Mouse (Mus musculus): Measurements from ENCODE around the gene Olfr441.
A peak's percentile ranks its signal among the peaks of the same experiment; 100 is the strongest.
"Not testable (repeated sequence)": the region's sequence is repeated elsewhere in the genome, so short reads cannot be mapped to it uniquely, and the experiment has no call there.

Gene Olfr441

GRCm38 (mm10) chr6:43106069-43106468 is at the start of gene Olfr441:
Olfr441 (plus strand) TSS chr6:43106369.
- DNase-seq (ENCODE audit: inconsistent ontology term) = not testable (repeated sequence)

DNA sequence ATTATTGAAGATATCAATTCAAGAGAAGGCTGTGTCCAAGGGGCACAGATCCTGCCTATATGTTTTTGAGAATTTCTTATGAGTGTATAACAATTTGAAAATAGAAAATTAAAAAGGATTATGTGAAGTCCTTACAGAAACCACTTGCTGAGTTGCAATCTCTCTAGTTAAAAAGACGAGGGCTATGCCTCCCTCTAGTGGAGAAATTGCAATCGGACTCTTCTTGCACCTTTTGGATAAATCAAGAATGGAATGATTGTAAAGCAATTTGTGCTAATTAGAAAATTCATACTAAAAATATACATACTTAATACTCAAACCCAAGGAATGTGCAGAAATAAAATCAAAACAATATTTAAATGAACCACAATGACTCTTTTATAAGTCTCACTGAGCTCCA is 27.4 kb upstream of the Olfr441 start:
- DNase-seq (ENCODE audit: inconsistent ontology term) = peak; percentile 25

- not testable (repeated sequence) for DNase-seq (ENCODE audit: inconsistent ontology term)
These were observed 24.8 kb upstream of the Olfr441 start for GRCm38 (mm10) chr6:43081405-43081804.

- not testable (repeated sequence) for DNase-seq (ENCODE audit: inconsistent ontology term)
These were observed 40.1 kb downstream of the Olfr441 start, which contains the start of gene Olfr237-ps1 for GRCm38 (mm10) chr6:43146267-43146666. Olfr237-ps1 (plus strand) TSS chr6:43146567.

DNA sequence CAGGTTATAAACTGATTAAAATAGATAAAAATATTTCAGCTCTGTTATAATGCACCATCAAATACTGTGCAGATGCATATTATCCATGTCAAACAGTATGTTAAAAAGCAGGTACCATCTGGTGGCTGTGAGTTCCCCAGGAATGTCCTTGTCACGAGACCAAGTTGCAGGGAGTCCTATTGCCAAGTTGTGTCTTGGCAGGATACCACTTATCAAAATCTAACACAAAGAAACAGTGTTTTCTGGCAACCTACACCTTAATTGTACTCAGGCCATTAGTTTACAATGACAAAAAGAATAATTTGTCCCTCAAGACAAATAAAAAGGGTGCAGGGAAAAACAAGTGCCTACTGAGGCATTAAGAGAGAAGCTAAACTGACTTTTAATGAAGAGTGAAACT is 53.3 kb downstream of the Olfr441 start:
- peak; percentile 51 for DNase-seq (ENCODE audit: inconsistent ontology term)

GRCm38 (mm10) chr6:43162982-43163381 is 56.8 kb downstream of the Olfr441 start, which contains the start of gene Olfr437:
Olfr437 (plus strand) TSS chr6:43163282.
- DNase-seq (ENCODE audit: inconsistent ontology term) = no peak

DNA sequence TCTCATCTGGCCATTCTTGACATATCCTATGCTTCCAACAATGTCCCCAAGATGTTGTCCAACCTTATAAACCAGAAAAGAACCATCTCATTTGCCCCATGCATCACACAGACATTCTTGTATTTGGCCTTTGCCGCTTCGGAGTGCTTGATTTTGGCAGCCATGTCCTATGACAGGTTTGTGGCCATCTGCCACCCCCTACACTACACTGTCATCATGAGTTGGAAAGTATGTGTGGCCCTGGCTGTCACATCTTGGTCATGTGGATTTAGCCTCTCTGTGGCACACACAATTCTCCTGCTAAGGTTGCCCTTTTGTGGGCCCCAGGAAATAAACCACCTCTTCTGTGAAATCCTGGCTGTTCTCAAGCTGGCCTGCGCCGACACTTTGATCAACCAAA is 61.1 kb downstream of the Olfr441 start:
- no peak for DNase-seq (ENCODE audit: inconsistent ontology term)

All from Muller cell, postnatal 12 days (primary cell).